In genomic region chr16:37865841-37866240, GRCm38 (mm10) we compare ENCODE assay signal across 25 mouse cellular contexts. TPM values are rescaled to one million over a fixed set of nuclear protein-coding genes. Genes with fewer than 3 reads are reported as not detected.
A peak's percentile ranks its signal among the peaks of the same experiment; 100 is the strongest.
DNase-seq lines count a peak whose midpoint lies in the region; ATAC-seq and TF ChIP-seq lines count a peak whose summit lies in the region.
"Had no signal": no experiment of that assay in that cellular context is flagged by ENCODE, and none has a peak within 500 bp of the region (broad histone marks: within the 10 kb centered on the region; RNA-seq: fewer than 3 reads in every experiment).

No protein-coding gene starts in this region.

- no peaks in the 10 kb centered on the region for H3K9me3 ChIP-seq in midbrain, embryonic 11.5 days (ENCODE audit: control insufficient read depth, low read length)
- H3K9me3 ChIP-seq in midbrain, postnatal 0 days (ENCODE audit: low read length), result no peaks in the 10 kb centered on the region
- H3K9me3 ChIP-seq: embryonic facial prominence, embryonic 10.5 days; embryonic facial prominence, embryonic 12.5 days; forebrain, embryonic 13.5 days; forebrain, embryonic 15.5 days had no signal

- WGBS in midbrain, embryonic 11.5 days, result 88% methylated on average over 9 of the region's 9 CpGs
- 88% methylated on average over 9 of the region's 9 CpGs for WGBS in midbrain, postnatal 0 days

- H3K36me3 ChIP-seq in midbrain, embryonic 11.5 days (ENCODE audit: control insufficient read depth, insufficient read depth, low read length), result no peaks in the 10 kb centered on the region
- no peaks in the 10 kb centered on the region for H3K36me3 ChIP-seq in midbrain, postnatal 0 days (ENCODE audit: insufficient read depth, low read length)
- H3K36me3 ChIP-seq in splenic B cell, adult 2 months (ENCODE audit: control insufficient read depth, insufficient read depth, low read length, poor library complexity, severe bottlenecking), result no peaks in the 10 kb centered on the region
- H3K36me3 ChIP-seq: embryonic facial prominence, embryonic 12.5 days; forebrain, embryonic 15.5 days had no signal

- no peak overlapping the region for H3K4me2 ChIP-seq in midbrain, embryonic 11.5 days
- H3K4me2 ChIP-seq in midbrain, postnatal 0 days (ENCODE audit: low read depth, low read length, poor library complexity, severe bottlenecking), result no peak overlapping the region
- H3K4me2 ChIP-seq: embryonic facial prominence, embryonic 12.5 days; forebrain, embryonic 13.5 days; forebrain, embryonic 15.5 days had no signal

- H3K27me3 ChIP-seq in midbrain, embryonic 11.5 days (ENCODE audit: control insufficient read depth, insufficient read depth, low read length), result no peaks in the 10 kb centered on the region
- no peaks in the 10 kb centered on the region for H3K27me3 ChIP-seq in midbrain, postnatal 0 days (ENCODE audit: insufficient read depth, low read length)
- no peaks in the 10 kb centered on the region for H3K27me3 ChIP-seq in splenic B cell, adult 2 months (ENCODE audit: control insufficient read depth, insufficient read depth, low read length, poor library complexity, severe bottlenecking)
- H3K27me3 ChIP-seq: CH12.LX; embryonic facial prominence, embryonic 12.5 days; forebrain, embryonic 13.5 days; forebrain, embryonic 15.5 days; Patski had no signal

- H3K27ac ChIP-seq in midbrain, embryonic 11.5 days (ENCODE audit: low read depth, low read length), result no peak overlapping the region
- no peak overlapping the region for H3K27ac ChIP-seq in midbrain, postnatal 0 days (ENCODE audit: low read depth, low read length)
- H3K27ac ChIP-seq: embryonic facial prominence, embryonic 10.5 days; embryonic facial prominence, embryonic 12.5 days; forebrain, embryonic 13.5 days; forebrain, embryonic 15.5 days had no signal

- H3K9ac ChIP-seq in midbrain, embryonic 11.5 days (ENCODE audit: low read length), result no peak overlapping the region
- no peak overlapping the region for H3K9ac ChIP-seq in midbrain, postnatal 0 days (replicated peaks; ENCODE audit: low read length, poor library complexity, severe bottlenecking)
- H3K9ac ChIP-seq: embryonic facial prominence, embryonic 12.5 days; forebrain, embryonic 13.5 days; forebrain, embryonic 15.5 days; forebrain, postnatal 0 days had no signal

- peak; percentile 83 for DNase-seq in heart, adult 11 months
- DNase-seq in heart, adult 8-10 months (ENCODE audit: low spot score), result no peak
- peak; percentile 77 for DNase-seq in midbrain, embryonic 11.5 days (ENCODE audit: low spot score, missing footprints)
- no peak for DNase-seq in midbrain, postnatal 0 days (ENCODE audit: low spot score)
- peak; percentile 14 for DNase-seq in T-cell, adult 2 months (ENCODE audit: low spot score)
- DNase-seq in splenic B cell, adult 2 months (ENCODE audit: low read depth, low spot score), result peak; percentile 19
- DNase-seq in kidney, adult 9 months, result no peak
- no peak for DNase-seq in cerebellum, postnatal 36 days
- DNase-seq: adrenal gland, adult 2 months; adrenal gland, postnatal 10 days; adrenal gland, postnatal 25 days; cerebellum, adult 11 months; cerebellum, adult 18-20 months; cerebellum, adult 8-10 months; cerebellum, adult 9-11 months; cerebellum, postnatal 14 days; forebrain, postnatal 0 days had no signal

- peaks cover 15% of the 10 kb centered on the region; the same call in 1 of the 2 replicates for H3K4me1 ChIP-seq in midbrain, embryonic 11.5 days (ENCODE audit: control insufficient read depth, insufficient read depth, low read length)
- peaks cover 9% of the 10 kb centered on the region for H3K4me1 ChIP-seq in midbrain, postnatal 0 days (ENCODE audit: insufficient read depth, low read length)

- ATAC-seq in midbrain, embryonic 11.5 days (ENCODE audit: low FRiP score), result no peak
- ATAC-seq in midbrain, postnatal 0 days (ENCODE audit: low FRiP score), result no peak
- ATAC-seq: forebrain, embryonic 13.5 days; forebrain, embryonic 15.5 days; forebrain, postnatal 0 days; Patski had no signal

- no peak for TF ChIP-seq CTCF in midbrain, postnatal 0 days (IDR thresholded peaks at IDR 0.05)

- H3K4me3 ChIP-seq in midbrain, embryonic 11.5 days (ENCODE audit: low read depth, low read length), result no peak overlapping the region
- H3K4me3 ChIP-seq in midbrain, postnatal 0 days (ENCODE audit: low read depth, low read length), result no peak overlapping the region
- H3K4me3 ChIP-seq: embryonic facial prominence, embryonic 10.5 days; embryonic facial prominence, embryonic 12.5 days; forebrain, embryonic 13.5 days; forebrain, embryonic 15.5 days had no signal

RNA-seq across cellular contexts. Expression of gene Lrrc58, which starts 2.3 kb away (rescaled TPM):
- 10 to 100 TPM; 57.2 to 67.5 (median 65.3) TPM for total RNA-seq in heart, adult 8-10 months (2022)
- 49.8 and 53.1 TPM in 2 replicates for polyA plus RNA-seq in midbrain, embryonic 11.5 days (2014; fragmentation: Nextera tagmentation; extraction: Ambion mirVana)
- total RNA-seq in midbrain, postnatal 0 days (2014; rRNA removed), result 88.2 and 106 TPM in 2 replicates
- polyA plus RNA-seq in midbrain, postnatal 0 days (2015; fragmentation: Nextera tagmentation; extraction: Ambion mirVana), result 40.7 and 46.1 TPM in 2 replicates

RNA-seq across cellular contexts. Expression of gene Gm36028, which starts 4.9 kb away (rescaled TPM):
- total RNA-seq in heart, adult 8-10 months (2022), result 1 to 10 TPM in 3 of 4 experiments, under 1 TPM in 1; 0.90 to 1.4 (median 1.3) TPM
- 0.12 and 0.15 TPM in 2 replicates for polyA plus RNA-seq in midbrain, embryonic 11.5 days (2014; fragmentation: Nextera tagmentation; extraction: Ambion mirVana)
- not detected in 2 replicates for total RNA-seq in midbrain, postnatal 0 days (2014; rRNA removed)
- polyA plus RNA-seq in midbrain, postnatal 0 days (2015; fragmentation: Nextera tagmentation; extraction: Ambion mirVana), result 0.19 TPM in 1 of 2 replicates, not detected in the other
- total RNA-seq: CH12.LX; forebrain, postnatal 0 days had no signal
- polyA plus RNA-seq: embryonic facial prominence, embryonic 14.5 days; forebrain, embryonic 13.5 days; G1E had no signal

RNA-seq across cellular contexts. Expression of gene Gpr156, which starts 50.5 kb away (rescaled TPM):
- total RNA-seq in heart, adult 8-10 months (2022), result under 1 TPM in 1 of 4 experiments, not detected in 3; 0.06 TPM
- polyA plus RNA-seq in midbrain, embryonic 11.5 days (2014; fragmentation: Nextera tagmentation; extraction: Ambion mirVana), result 3.4 and 4.2 TPM in 2 replicates
- 6.1 and 6.4 TPM in 2 replicates for total RNA-seq in midbrain, postnatal 0 days (2014; rRNA removed)
- polyA plus RNA-seq in midbrain, postnatal 0 days (2015; fragmentation: Nextera tagmentation; extraction: Ambion mirVana), result 2.8 and 2.9 TPM in 2 replicates
- polyA plus RNA-seq: G1E had no signal

Comparison
In these comparisons a context has a peak if more than half of its experiments do, and no peak if none do; other contexts are left out.
1. DNase-seq: peak in heart, adult 11 months (single experiment), midbrain, embryonic 11.5 days (single experiment), T-cell, adult 2 months (single experiment) and splenic B cell, adult 2 months (single experiment); none in heart, adult 8-10 months (single experiment), midbrain, postnatal 0 days (single experiment), kidney, adult 9 months (single experiment) and cerebellum, postnatal 36 days (0 of 2).